Mouse (Mus musculus) heart, embryonic 15.5 days (tissue): Measurements from ENCODE around the gene Creb3l1. TPM values are rescaled to one million over a fixed set of nuclear protein-coding genes. Genes with fewer than 3 reads are reported as not detected.

Experiments
- ATAC-seq: fragments of 200-750 bp; cut with Nextera tagmentation; replicated peaks from 2 replicates; pipeline ENCODE4 v1.8.0; 2017; ENCODE audit warnings: low read depth, moderate TSS enrichment; ENCODE audit not compliant: insufficient number of reproducible peaks, insufficient read depth, low FRiP score
- H3K27ac ChIP-seq: fragments of 300-500 bp; sonication (generic); 2 replicates; pipeline ENCODE4 v1.5.1; 2015; ENCODE audit warnings: mild to moderate bottlenecking, inconsistent platforms
- H3K27me3 ChIP-seq: fragments of 300-500 bp; sonication (generic); 2 replicates; pipeline ENCODE4 v1.6.1; 2015; ENCODE audit warnings: inconsistent platforms
- H3K36me3 ChIP-seq: fragments of 300-500 bp; sonication (generic); 2 replicates; pipeline ENCODE4 v1.6.1; 2015; ENCODE audit warnings: mild to moderate bottlenecking, inconsistent platforms
- H3K4me1 ChIP-seq: fragments of 300-500 bp; sonication (generic); replicated peaks from 2 replicates; pipeline ENCODE4 v1.6.1; 2015; ENCODE audit warnings: inconsistent platforms
- H3K4me2 ChIP-seq: fragments of 300-500 bp; sonication (generic); 2 replicates; pipeline ENCODE4 v1.6.1; 2015; ENCODE audit warnings: inconsistent platforms, mild to moderate bottlenecking, moderate library complexity
- H3K4me3 ChIP-seq: fragments of 300-500 bp; sonication (generic); 2 replicates; pipeline ENCODE4 v1.5.1; 2015; ENCODE audit warnings: mild to moderate bottlenecking, inconsistent platforms
- H3K9ac ChIP-seq: fragments of 300-500 bp; sonication (generic); 2 replicates; pipeline ENCODE4 v1.6.1; 2015; ENCODE audit warnings: mild to moderate bottlenecking, inconsistent platforms
- H3K9me3 ChIP-seq: fragments of 300-500 bp; sonication (generic); replicated peaks from 2 replicates; pipeline ENCODE4 v1.6.1; 2016; ENCODE audit warnings: inconsistent platforms
- WGBS: fragments of 180-500 bp; shearing (Covaris S2); methylation state at CpG from one replicate; pipeline ENCODE4 v1.1.7; 2015; ENCODE audit warnings: mixed read lengths; 5-methylcytosine and 5-hydroxymethylcytosine counted together
- polyA plus RNA-seq: library from polyadenylated mRNA; unstranded; fragments of >200 nt; fragmentation: Nextera tagmentation; extraction: Ambion mirVana; gene quantifications from 2 replicates; pipeline ENCODE4 v1.2.1, GENCODE M21; 2015

The Creb3l1 gene
- polyA plus RNA-seq, 1 experiment from 2014 or later = 7.5 TPM

DNA sequence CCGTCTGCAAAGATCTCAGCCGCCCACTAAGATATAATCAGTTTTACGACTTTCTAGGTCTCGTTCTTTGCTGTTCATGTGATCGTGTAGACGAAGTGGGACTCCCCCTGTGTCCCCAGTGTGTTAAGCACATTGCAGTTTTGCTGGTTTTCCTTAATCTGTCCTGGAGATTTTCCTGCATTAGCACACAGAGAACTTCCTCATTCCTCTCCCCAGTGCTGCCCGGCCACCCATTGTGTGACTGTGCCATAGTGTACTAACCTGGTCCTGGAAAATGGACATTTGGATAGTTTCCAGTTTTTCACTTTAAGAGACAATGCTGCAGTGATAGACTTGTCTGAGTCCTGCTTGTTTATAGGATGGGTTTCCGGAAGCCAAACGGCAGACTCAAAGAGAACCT, 10.0 kb upstream of the Creb3l1 start:
- Histone ChIP-seq H3K9me3 (no peaks in the 10 kb centered on the region), H3K27ac (no peak overlapping the region), H3K36me3 (no peaks in the 10 kb centered on the region), H3K4me1 (no peaks in the 10 kb centered on the region), H3K9ac (no peak overlapping the region), H3K4me2 (no peak overlapping the region), H3K4me3 (no peak overlapping the region), H3K27me3 (peaks cover 3% of the 10 kb centered on the region; the same call in 1 of the 2 replicates)
- no peak for ATAC-seq
- WGBS = 66% methylated on average over 9 of the region's 9 CpGs

DNA sequence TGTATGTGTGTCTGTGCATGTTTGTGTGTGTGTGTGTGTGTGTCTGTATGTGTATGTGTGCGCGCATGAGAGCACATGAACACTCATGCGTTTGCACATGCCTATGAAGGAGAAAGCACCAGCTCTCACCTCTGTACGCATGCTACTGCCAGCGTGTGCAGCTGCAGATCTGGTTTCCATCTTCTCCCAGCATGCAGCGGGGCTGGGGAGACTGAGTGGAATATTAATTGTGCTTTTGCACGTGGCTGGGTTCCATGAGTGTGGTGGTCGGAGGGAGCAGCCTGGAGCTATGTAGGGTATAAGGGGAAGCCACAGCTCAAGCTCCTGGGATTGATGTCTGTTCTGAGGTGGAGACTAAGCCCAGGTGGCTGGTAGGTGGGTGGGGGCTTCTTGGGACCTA, 6.3 kb upstream of the Creb3l1 start:
- H3K9ac ChIP-seq = no peak overlapping the region
- peaks cover 8% of the 10 kb centered on the region for H3K4me1 ChIP-seq
- no peaks in the 10 kb centered on the region for H3K36me3 ChIP-seq
- WGBS = 80% methylated on average over 8 of the region's 8 CpGs
- H3K27me3 ChIP-seq = no peaks in the 10 kb centered on the region
- H3K4me2 ChIP-seq = no peak overlapping the region
- H3K9me3 ChIP-seq = no peaks in the 10 kb centered on the region
- no peak overlapping the region for H3K4me3 ChIP-seq
- no peak overlapping the region for H3K27ac ChIP-seq
- ATAC-seq = no peak

DNA sequence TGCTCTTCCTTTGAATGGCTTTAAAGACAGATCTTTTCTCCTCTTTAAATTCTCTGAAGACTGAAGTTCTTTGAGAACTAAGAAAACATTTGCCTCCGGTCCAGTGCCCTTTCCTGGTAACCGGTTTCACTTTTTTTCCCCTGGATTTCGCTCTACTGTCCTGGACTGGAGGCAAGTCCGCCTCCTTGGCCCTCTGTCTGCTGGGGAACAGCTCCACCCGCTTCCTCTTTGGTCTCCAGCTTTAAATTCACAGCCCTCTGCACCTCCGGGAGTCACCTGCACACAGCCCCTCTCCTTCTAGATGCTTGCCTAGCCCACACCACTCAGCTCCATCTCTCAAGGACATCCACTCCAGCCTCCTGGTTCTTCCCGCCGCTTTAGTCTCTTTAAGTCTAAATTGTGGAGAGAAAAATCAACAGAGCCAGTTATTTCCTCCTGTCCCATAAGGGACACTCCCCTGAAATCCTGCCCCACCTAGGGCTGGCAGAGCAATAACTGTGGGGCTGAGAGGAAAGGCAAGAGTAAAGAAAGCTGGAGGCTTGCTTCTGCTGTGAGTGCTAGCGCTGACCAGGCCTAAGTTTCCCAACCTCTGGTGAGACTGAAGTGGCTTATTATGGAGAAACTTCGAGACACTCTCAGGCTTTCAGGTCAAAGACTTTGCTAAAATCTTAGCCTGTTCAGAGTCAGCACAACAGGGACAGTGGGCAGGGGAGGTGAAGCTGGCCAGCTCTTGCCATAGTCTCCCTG, 5.3 kb upstream of the Creb3l1 start:
- WGBS = 68% methylated on average over 10 of the region's 10 CpGs
- no peaks in the 10 kb centered on the region for H3K27me3 ChIP-seq
- no peak overlapping the region for H3K4me2 ChIP-seq
- no peaks in the 10 kb centered on the region for H3K36me3 ChIP-seq
- H3K4me1 ChIP-seq = peaks cover 9% of the 10 kb centered on the region
- no peaks in the 10 kb centered on the region for H3K9me3 ChIP-seq
- H3K27ac ChIP-seq = no peak overlapping the region
- H3K9ac ChIP-seq = no peak overlapping the region
- no peak overlapping the region for H3K4me3 ChIP-seq
- no peak for ATAC-seq

DNA sequence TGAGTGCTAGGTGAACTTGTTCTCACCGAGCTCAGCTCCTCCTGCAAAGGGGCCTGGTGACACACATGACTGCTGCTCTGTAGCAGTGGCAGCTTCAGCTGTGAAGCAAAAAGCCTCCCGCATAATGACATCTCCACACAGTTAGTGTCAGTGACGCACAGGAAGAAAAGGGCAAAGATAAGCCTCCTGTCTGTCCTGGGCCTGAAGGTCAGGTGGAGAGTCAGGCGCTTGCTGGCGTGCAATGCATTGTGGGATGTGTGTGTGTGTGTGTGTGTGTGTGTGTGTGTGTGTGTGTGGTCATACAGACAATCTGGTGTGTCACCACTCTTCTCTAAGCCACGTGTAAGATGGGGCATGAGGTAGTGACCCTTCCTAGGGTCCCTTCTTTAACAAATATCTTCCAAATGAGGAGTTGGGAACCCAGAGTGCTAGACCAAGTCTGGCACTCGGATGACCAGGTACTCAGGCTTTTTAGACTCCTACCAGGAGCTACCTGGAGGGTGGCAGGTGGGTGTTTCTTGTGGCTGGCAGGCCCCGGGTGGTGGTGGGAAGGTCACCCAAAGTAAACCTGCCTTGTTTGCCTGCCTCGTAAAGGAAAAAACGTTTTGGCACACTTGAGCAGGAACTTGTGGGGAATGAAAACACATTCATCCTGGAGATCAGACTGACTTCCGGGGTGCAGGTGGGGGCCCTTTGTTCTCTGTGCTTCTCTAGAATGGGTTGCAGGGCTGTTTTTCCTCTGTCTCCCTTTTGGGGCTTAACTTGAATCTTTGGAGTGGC, 3.7 kb upstream of the Creb3l1 start:
- Histone ChIP-seq H3K36me3 (no peaks in the 10 kb centered on the region), H3K9ac (no peak overlapping the region), H3K27ac (no peak overlapping the region), H3K27me3 (no peaks in the 10 kb centered on the region), H3K9me3 (no peaks in the 10 kb centered on the region), H3K4me3 (no peak overlapping the region), H3K4me1 (peaks cover 20% of the 10 kb centered on the region), H3K4me2 (no peak overlapping the region)
- 35% methylated on average over 11 of the region's 11 CpGs for WGBS
- no peak for ATAC-seq

DNA sequence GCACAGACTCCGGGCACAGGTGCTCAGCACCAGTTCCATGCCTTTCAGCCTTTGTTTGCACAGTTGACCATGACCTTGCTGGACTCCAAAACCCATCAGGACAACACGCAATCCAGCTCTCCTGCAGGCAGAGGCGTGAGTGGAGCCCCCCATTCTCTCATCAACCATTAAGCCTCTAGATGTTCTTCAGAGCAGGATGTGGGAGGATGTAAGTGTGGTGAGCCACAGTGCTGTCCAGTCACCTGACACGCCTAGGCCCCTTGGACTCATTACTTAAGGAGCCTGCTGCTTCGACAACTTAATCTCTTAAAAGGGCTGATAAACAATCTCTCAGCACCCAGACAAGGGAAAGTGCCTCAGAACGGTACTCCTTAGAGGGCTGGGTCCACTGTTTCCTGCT, 1.7 kb upstream of the Creb3l1 start:
- Histone ChIP-seq H3K9me3 (no peaks in the 10 kb centered on the region), H3K4me1 (peaks cover 32% of the 10 kb centered on the region), H3K27ac (no peak overlapping the region), H3K4me2 (no peak overlapping the region), H3K4me3 (no peak overlapping the region), H3K27me3 (0 out of 2 replicates have a peak, but pooled peaks cover 4% of the 10 kb centered on the region), H3K9ac (no peak overlapping the region), H3K36me3 (no peaks in the 10 kb centered on the region)
- no peak for ATAC-seq
- 59% methylated on average over 6 of the region's 6 CpGs for WGBS

DNA sequence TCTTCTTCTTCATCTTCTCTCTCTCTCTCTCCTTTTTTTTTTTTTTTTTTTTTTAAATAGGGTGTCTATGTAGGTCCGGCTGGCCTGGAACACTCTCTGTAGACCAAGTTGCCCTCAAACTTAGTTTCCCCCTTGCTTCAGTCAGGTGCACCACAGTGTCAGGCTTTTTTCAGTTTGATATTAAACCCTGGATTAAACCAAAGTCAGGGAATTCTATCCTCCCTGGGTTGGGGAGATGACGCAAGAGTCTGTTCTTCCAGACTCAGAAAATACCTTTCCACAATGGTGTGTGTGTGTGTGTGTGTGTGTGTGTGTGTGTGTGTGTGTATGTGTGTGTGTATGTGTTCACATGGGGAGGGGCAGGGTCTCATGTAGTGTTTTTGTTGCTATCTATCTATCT, 900 bp upstream of the Creb3l1 start:
- Histone ChIP-seq H3K4me3 (no peak overlapping the region), H3K4me1 (peaks cover 36% of the 10 kb centered on the region), H3K9me3 (no peaks in the 10 kb centered on the region), H3K4me2 (no peak overlapping the region), H3K27ac (no peak overlapping the region), H3K27me3 (0 out of 2 replicates have a peak, but pooled peaks cover 4% of the 10 kb centered on the region), H3K36me3 (no peaks in the 10 kb centered on the region), H3K9ac (no peak overlapping the region)
- no peak for ATAC-seq
- 91% methylated on average over 2 of the region's 2 CpGs for WGBS

DNA sequence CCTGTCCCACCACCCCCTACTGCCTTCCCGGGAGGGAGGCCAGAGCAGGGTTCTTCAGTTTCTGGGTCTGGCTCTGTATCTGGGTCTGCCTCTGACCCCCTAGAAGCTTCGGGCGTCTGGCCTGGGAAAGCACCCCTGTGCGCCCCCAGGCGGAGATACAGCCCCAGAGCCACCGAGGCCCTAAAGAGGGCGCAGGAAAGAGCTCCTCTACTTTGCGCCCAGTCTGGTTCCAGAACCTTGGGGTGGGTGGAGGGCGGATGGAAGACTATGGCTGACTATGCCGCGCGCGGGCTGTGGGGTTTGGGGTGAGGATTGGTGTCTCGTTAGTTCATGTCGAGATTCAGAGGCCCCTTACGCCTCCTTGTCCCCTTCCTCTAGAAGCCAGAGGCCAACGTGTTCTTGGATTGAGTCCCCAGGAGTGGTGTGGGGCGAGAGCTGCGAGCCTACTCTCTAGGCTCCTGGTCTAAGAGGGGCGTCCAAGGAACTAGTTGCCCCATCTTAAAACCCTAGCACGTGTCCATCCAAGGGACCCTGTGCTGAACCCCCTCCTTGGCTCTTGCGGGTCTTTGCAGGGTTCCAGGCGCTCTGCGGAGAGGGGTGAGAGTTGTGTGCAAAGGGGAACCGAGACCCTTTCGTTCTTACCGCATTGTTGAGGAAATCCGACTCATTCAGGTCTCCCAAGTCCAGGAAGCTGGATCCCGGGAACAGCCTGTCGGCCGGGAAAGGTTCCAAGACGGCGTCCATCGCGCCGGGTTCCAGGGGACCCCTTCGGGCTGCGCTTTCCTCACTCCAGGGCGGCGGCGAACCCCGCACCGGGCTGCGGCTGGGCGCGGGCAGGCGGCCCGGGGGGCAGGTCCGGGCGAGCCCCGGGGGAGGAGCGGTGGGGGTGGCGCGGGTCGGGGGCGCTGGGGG, 684 bp downstream of the Creb3l1 start:
- peak; percentile 39; the same call in 1 of the 2 replicates for ATAC-seq
- Histone ChIP-seq H3K4me3 (peak overlapping the region; percentile 73), H3K27me3 (peaks cover 9% of the 10 kb centered on the region; the same call in 1 of the 2 replicates), H3K9ac (peak overlapping the region; percentile 77), H3K36me3 (no peaks in the 10 kb centered on the region), H3K4me2 (peak overlapping the region; percentile 99), H3K9me3 (no peaks in the 10 kb centered on the region), H3K27ac (peak overlapping the region; percentile 66), H3K4me1 (peaks cover 40% of the 10 kb centered on the region)
- WGBS = 3% methylated on average over 46 of the region's 56 CpGs

DNA sequence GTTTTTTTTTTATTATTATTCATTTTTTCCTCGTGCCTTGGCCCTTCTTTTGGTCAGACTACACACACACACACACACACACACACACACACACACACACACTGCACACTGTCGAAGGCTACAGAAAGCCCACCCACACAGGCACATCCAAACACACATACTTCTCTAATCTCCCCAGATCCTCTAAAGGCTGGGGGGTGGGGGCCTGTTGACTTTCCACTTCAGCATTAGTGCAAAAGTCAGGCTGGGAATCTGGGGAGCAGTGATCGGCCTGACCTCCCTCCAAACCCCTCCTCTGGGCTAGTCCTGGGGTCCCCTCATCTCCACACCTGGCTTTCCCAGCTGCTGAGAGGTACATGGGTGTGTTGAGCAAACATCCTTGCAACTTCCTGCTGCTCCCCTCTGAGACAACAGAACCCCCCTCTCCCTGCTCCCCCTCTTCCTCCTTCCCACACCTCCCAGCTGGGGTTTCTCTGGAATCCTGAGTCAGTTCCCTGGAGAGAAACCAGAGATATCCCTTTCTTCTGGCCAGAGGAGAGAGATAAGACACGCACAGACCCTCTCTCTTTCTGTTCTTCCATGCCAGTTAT, 3.5 kb downstream of the Creb3l1 start:
- 14% methylated on average over 4 of the region's 4 CpGs for WGBS
- H3K27me3 ChIP-seq = peaks cover 9% of the 10 kb centered on the region; the same call in 1 of the 2 replicates
- H3K27ac ChIP-seq = peak overlapping the region; percentile 55; the same call in 1 of the 2 replicates
- no peaks in the 10 kb centered on the region for H3K36me3 ChIP-seq
- H3K4me2 ChIP-seq = peak overlapping the region; percentile 38
- peaks cover 45% of the 10 kb centered on the region for H3K4me1 ChIP-seq
- ATAC-seq = 0 out of 2 replicates have a peak, but pooled peaks have one; percentile 21
- H3K9me3 ChIP-seq = no peaks in the 10 kb centered on the region
- H3K4me3 ChIP-seq = no peak overlapping the region
- no peak overlapping the region for H3K9ac ChIP-seq

DNA sequence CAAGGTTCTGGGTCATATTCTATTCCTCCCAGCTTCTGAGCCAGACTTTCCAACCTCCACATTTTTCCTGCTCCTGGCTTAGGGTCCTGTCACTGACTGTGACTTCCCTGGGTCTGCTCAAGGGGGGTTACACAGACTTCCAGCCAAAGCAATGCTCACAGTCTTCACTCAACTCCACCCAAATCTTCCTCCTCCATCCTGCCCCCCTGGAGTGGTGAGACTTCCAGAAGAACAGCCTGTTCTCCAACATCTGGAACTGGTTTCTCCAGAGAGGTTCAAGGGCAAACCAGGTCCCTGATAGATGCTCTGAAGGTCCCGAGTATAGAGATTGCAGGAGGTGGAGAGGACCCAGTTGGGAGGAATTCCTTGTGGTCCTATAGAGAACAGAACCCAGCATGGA, 6.9 kb downstream of the Creb3l1 start:
- Histone ChIP-seq H3K27ac (peak overlapping the region; percentile 8; the same call in 1 of the 2 replicates), H3K4me1 (peaks cover 45% of the 10 kb centered on the region), H3K9ac (no peak overlapping the region), H3K4me3 (no peak overlapping the region), H3K27me3 (peaks cover 6% of the 10 kb centered on the region; the same call in 1 of the 2 replicates), H3K4me2 (no peak overlapping the region), H3K36me3 (no peaks in the 10 kb centered on the region), H3K9me3 (no peaks in the 10 kb centered on the region)
- no peak for ATAC-seq
- WGBS = 48% methylated on average over 1 of the region's 1 CpGs

DNA sequence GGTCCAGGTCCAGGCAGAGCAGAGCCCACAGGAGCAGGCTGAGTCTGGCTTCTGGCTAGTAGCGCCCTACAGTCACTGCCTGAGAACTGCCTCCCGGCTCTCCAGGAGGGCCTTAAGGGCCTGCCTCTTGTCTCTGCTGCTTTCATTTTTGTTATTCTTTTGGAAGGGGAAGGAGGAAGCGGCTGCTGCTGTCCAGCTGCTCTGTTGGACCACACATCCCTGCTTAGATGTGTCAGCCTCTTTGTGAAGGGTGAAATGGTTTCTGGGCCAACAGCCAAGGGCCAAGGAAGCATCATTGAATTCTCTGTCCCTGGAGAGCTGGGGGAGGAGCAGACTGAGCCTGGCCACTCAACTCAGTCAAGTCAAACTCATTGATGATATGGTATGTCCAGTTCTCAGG, 7.3 kb downstream of the Creb3l1 start:
- Histone ChIP-seq H3K9me3 (no peaks in the 10 kb centered on the region), H3K4me1 (peaks cover 45% of the 10 kb centered on the region), H3K36me3 (no peaks in the 10 kb centered on the region), H3K27me3 (peaks cover 4% of the 10 kb centered on the region; the same call in 1 of the 2 replicates), H3K9ac (0 out of 2 replicates have a peak overlapping the region, but pooled peaks have one; percentile 5), H3K4me2 (no peak overlapping the region), H3K4me3 (no peak overlapping the region), H3K27ac (peak overlapping the region; percentile 8; the same call in 1 of the 2 replicates)
- 20% methylated on average over 3 of the region's 3 CpGs for WGBS
- peak; percentile 47; the same call in 1 of the 2 replicates for ATAC-seq
